Mouse (Mus musculus): ENCODE data around the gene Tstd2.

Gene Tstd2

DNA sequence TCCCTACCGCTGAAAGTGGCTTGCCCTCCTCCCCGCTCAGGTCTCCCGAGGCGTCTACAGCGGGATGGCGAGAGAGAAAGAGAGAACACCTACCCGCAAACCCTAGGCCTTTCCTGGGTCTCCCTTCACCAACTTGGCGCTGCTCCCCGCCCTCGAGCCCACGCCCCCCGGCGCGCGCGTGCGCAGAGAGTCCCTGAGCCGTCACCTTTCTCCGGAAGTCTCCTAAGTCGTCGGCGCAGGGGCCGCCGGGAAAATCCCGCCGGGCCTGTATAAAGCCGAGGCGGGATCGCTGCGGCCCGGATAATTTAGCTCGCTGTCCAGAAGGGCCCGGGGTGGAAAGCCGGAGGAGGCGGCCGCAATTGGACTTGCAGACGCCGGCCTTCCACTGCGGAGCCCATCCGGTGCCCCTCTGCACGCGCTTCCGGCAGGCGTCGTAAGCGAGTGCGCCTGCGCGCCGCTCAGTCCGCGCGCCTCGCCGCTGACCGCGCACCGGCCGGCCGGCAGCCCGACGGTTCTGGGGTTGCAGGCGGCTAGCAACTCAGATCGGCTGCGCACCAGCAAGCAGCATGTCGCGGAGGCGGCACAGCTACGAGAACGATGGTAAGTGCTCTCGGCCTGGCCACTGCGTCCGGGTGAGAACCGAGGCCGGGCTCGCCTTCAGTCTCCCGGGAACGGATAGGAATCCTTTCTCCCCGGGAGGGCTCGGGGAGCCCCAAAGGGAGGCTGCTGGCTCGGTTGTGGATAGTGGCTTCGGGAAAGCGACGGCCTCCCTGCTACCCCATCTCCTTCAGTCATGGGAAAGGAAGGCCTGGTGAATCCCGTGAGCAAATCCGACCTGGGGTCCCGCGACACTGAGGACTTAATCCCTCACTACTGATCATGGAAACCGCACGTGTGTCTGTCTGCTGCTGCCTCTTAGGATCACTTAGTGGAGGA, at the start of gene Tstd2, which contains the start of gene Ncbp1:
Gene Tstd2 (minus strand): TSS at position 408 of the 936 bp plus-strand sequence.
Gene Ncbp1 (plus strand): TSS at position 327 of the 936 bp plus-strand sequence.
- DNase-seq (ENCODE audit: low spot score): peak; percentile 92

GRCm38 (mm10) chr4:46186466-46186865, 48.0 kb upstream of the Tstd2 start:
- no peak for DNase-seq (ENCODE audit: low spot score)

- DNase-seq (ENCODE audit: low spot score): no peak
These were observed 47.4 kb upstream of the Tstd2 start for GRCm38 (mm10) chr4:46185890-46186289.

DNA sequence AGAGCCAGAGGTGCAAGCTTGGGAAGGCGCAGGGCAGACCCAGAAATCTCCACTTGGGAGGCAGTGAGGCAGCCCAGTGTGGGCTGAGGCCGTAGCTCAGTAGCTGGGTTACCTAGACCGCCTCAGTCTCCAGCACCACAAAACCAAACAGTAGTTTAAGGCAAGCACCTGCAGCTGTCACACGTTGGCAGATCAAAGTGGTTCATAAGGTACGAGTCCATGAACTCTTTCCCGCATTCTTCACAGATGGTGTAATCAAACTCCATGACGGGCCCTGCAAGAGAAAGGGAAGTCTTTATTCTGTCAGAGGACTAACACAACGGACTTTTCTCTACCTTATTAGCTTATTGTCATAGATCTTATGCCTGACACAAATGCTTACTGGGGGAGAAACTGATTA, 46.9 kb upstream of the Tstd2 start:
- no peak for DNase-seq (ENCODE audit: low spot score)

GRCm38 (mm10) chr4:46182181-46182580, 43.7 kb upstream of the Tstd2 start:
- no peak for DNase-seq (ENCODE audit: low spot score)

- DNase-seq (ENCODE audit: low spot score): no peak
These were observed 42.7 kb upstream of the Tstd2 start for GRCm38 (mm10) chr4:46181168-46181567.

- no peak for DNase-seq (ENCODE audit: low spot score)
These were observed 39.0 kb upstream of the Tstd2 start for GRCm38 (mm10) chr4:46177496-46177895.

DNA sequence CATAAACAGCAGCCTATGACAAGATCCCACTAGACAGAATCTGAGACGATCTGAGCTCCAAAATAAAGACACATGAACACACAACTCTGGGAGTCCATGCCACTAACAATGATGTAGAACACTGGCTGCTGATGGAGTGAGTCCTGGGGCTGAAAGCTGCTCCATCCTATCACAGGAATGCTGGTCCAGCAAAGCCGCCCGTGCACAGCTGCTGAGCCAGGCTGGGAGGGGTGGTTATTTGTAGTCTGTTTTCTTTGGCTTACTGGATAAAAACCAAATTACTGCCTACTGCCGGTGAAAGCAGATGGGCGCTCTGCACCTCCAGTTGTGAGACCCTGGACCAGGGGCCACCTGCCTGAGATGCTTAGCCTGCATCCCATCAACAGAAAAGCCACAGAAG, 38.5 kb upstream of the Tstd2 start:
- no peak for DNase-seq (ENCODE audit: low spot score)

GRCm38 (mm10) chr4:46176313-46176712, 37.8 kb upstream of the Tstd2 start:
- no peak for DNase-seq (ENCODE audit: low spot score)

- DNase-seq (ENCODE audit: low spot score): no peak
These were observed 33.3 kb upstream of the Tstd2 start for GRCm38 (mm10) chr4:46171761-46172160.

DNA sequence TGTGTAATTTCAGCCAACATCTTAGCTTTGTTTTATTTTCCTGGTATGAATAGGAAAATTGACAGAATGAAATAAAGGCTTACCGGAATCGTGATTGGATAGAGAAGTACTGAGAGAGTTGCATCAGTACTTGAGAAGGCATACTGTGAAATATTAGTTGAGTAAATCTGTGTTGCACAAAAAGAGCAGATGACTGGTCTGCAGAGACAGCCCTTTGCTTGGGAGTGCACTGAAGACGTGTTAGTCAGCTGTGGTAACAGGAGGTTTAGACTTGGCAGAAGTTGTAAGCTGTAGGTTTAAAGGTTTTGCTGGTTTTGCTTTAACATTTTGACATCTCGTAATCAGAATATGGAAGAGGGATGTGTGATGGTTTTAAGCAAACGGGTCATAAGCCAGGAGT, 27.3 kb upstream of the Tstd2 start:
- DNase-seq (ENCODE audit: low spot score): no peak

- no peak for DNase-seq (ENCODE audit: low spot score)
These were observed 25.5 kb upstream of the Tstd2 start for GRCm38 (mm10) chr4:46164027-46164426.

DNA sequence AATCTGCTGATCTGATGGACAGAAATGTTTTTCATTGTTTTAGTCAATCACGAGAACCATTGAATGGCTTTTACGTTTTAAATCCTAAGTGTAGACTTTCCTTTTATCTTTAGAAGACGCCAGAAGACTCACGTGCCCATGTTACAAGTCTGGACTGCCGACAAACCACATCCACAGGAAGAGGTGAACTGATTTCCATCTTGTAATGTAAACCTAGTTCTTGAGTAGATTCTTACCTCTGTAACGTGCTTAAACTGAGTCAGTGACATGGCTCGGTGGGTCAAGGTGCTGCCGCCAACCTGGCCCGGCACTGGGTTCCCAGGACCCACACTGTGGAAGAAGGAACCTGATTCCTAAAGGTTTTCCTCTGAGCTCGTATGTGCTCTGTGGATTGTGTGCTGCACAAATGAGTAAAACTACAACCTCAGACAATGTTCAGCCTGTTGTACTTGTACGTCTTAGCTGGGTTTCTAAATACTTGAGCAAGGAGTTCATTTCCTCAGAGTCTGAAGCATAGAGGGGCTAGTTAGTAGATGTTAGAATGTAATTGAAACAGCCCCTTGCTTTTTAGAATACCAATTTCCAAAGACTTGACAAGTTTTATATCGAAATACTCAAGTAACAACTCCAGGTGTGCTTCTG, 13.5 kb upstream of the Tstd2 start:
- DNase-seq (ENCODE audit: low spot score): no peak

DNA sequence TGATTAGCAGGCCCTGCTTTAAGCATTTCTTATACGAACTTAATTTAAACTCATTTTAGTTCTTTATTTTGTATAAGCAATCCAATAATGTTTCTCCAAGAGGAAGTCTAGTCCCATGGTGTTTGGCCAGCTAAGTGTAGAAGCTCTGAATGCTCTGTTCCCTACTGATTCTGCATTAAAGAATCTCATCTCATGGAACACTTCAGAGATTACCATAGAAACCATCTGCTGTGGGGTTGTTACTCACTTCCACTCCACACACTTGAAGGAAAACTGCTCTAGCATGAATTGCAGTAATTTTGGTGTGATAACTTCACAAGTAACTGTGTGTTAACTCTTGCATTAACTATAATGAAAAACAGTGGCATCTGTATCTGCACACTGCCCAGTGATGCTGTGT, 8.4 kb upstream of the Tstd2 start:
- DNase-seq (ENCODE audit: low spot score): no peak

DNA sequence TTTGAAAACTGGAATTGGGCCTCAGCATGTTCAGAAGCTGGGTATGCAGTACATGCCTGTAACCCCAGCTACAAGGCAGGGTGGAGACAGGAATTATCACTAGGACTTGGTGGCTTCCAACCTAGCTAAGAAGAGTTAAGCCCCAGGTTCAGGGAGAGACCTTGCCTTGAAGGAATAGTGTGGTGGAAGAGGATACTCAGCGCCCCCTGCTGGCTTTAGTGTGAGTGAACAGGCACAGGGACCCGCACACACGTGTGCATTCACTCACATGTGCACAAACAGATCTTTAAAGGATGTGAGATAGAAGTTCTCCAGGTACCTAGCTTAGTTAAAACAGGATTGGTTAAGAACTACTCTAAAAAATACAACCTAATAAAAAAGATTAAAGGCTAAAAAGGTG, 5.8 kb upstream of the Tstd2 start:
- no peak for DNase-seq (ENCODE audit: low spot score)

GRCm38 (mm10) chr4:46137629-46138286, 736 bp downstream of the Tstd2 start:
- no peak for DNase-seq (ENCODE audit: low spot score)

- DNase-seq (ENCODE audit: low spot score): no peak
These were observed 6.7 kb downstream of the Tstd2 start for GRCm38 (mm10) chr4:46131791-46132190.

DNA sequence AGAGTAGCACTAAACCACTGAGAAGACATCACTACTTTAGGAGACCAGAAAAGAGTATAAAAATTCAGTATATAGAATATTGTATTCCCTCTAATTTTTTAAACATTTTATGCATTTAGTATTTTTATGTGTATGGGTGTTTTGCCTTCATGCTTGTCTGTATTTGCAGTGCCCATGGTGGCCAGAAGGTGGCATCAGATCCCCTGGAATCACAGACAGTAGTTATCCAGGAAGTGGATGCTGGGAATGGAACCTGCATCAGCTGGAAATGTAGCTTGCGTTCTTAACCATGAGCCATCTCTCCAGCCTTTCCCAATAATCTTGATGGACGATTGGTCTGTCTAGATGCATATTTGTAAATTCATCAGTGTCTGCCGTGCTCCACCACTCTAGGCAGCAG, 8.3 kb downstream of the Tstd2 start:
- DNase-seq (ENCODE audit: low spot score): no peak

DNA sequence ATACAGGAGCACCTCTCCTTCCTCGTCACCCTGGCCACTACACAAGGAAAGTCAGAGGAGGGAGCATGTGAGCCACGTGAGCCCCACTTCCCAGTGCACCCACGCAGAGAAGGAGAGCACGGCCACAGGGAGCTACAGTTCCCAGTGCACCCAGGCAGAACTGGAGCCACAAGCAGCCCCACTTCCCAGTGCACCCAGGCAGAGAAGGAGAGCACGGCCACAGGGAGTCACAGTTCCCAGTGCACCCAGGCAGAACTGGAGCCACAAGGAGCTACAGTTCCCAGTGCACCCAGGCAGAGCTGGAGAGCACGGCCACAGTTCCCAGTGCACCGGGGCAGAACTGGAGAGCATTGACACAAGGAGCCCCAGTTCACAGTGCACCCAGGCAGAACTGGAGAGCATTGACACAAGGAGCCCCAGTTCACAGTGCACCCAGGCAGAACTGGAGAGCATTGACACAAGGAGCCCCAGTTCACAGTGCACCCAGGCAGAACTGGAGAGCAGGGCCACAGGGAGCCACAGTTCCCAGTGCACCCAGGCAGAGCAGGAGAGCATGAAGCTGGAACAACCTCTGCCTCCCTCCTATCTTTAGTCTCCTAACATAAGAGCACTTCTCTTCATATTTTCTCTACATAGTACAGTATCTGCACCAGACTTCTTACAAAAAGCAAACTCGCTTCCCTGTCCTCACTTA, 9.0 kb downstream of the Tstd2 start:
- no peak for DNase-seq (ENCODE audit: low spot score)

- DNase-seq (ENCODE audit: low spot score): peak; percentile 24
These were observed 12.0 kb downstream of the Tstd2 start for GRCm38 (mm10) chr4:46126541-46126940.

GRCm38 (mm10) chr4:46123358-46123757, 15.1 kb downstream of the Tstd2 start:
- no peak for DNase-seq (ENCODE audit: low spot score)

DNA sequence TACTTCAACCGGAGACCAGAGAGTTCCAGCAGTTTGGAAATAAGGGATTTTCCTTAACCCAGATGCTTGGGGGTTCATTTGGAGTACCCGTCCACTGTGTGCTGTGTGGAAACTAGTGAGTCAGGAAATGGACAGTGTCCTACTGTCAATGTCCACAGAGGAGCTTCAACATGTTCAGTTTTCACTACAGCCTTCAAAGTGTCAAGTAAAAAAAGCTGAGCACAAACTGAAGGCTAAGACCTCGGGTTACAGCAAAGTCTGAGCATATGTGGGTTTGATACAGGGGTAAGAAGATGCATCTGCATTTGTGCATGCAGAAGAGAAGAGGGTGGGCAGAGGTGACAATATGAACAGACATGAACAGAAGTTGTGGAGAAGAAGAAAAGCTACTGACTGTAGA, 17.7 kb downstream of the Tstd2 start:
- no peak for DNase-seq (ENCODE audit: low spot score)

Measured in testis, postnatal 14 days (tissue).